Mouse (Mus musculus) MEL (cell line): ENCODE measurements around the gene Ms4a3. TPM values are rescaled to one million over a fixed set of nuclear protein-coding genes. Genes with fewer than 3 reads are reported as not detected.

Experiments
- DNase-seq: peaks from one replicate; pipeline ENCODE4 v3.0.0; 2011; ENCODE audit warnings: low read depth, low spot score
- H3K27ac ChIP-seq: 2 replicates; pipeline ENCODE4 v1.5.1; 2012; ENCODE audit warnings: low read depth, mild to moderate bottlenecking, control low read depth, low read length, moderate library complexity; ENCODE audit not compliant: control insufficient read depth
- H3K27me3 ChIP-seq, 2 experiments: fragments of 150-350 bp in 1 of 2; sonication (generic) in 1 of 2; 2 replicates each; pipeline ENCODE4 v1.6.1; 2012; ENCODE audit warnings: low read length in 2 of 2, mild to moderate bottlenecking in 2 of 2, improper control_type of control experiment in 1 of 2, moderate library complexity in 1 of 2; ENCODE audit not compliant: insufficient read depth in 2 of 2, control insufficient read depth in 1 of 2
- H3K36me3 ChIP-seq, 2 experiments: 2 replicates each; pipeline ENCODE4 v1.6.1; 2012 to 2014; ENCODE audit warnings: low read length in 2 of 2, improper control_type of control experiment in 1 of 2, inconsistent platforms in 1 of 2, mild to moderate bottlenecking in 1 of 2; ENCODE audit not compliant: insufficient read depth in 2 of 2, control insufficient read depth in 1 of 2
- H3K4me1 ChIP-seq, 2 experiments: fragments of 150-350 bp in 1 of 2; sonication (generic) in 1 of 2; 2 replicates each; pipeline ENCODE4 v1.6.1; 2012; ENCODE audit warnings: low read length in 2 of 2, improper control_type of control experiment in 1 of 2, mild to moderate bottlenecking in 1 of 2; ENCODE audit not compliant: insufficient read depth in 2 of 2, control insufficient read depth in 1 of 2
- H3K4me3 ChIP-seq, 2 experiments: fragments of 150-350 bp in 1 of 2; sonication (generic) in 1 of 2; 2 replicates each; pipeline ENCODE4 v1.5.1; 2012; ENCODE audit warnings: low read depth in 2 of 2, low read length in 2 of 2, mild to moderate bottlenecking in 2 of 2, moderate library complexity in 2 of 2, control low read depth in 1 of 2, improper control_type of control experiment in 1 of 2; ENCODE audit not compliant: control insufficient read depth in 1 of 2, insufficient read depth in 1 of 2
- H3K79me2 ChIP-seq: 2 replicates; pipeline ENCODE4 v1.6.1; 2012; ENCODE audit warnings: mild to moderate bottlenecking, low read length, moderate library complexity; ENCODE audit not compliant: control insufficient read depth, poor library complexity, insufficient read depth
- H3K9ac ChIP-seq: 2 replicates; pipeline ENCODE4 v1.6.1; 2012; ENCODE audit warnings: low read depth, mild to moderate bottlenecking, control low read depth, low read length, moderate library complexity; ENCODE audit not compliant: control insufficient read depth, poor library complexity, severe bottlenecking
- H3K9me3 ChIP-seq: fragments of 150-350 bp; sonication (generic); replicated peaks from 2 replicates; pipeline ENCODE4 v1.6.1; 2012; ENCODE audit warnings: mild to moderate bottlenecking, low read length, improper control_type of control experiment, moderate library complexity; ENCODE audit not compliant: insufficient read depth
- BHLHE40 ChIP-seq: IDR thresholded peaks from 2 replicates; pipeline ENCODE4 v1.6.1; 2012; ENCODE audit warnings: low read depth, mild to moderate bottlenecking, inconsistent platforms, low read length, improper control_type of control experiment, borderline replicate concordance
- CHD1 ChIP-seq: IDR thresholded peaks from 2 replicates; pipeline ENCODE4 v1.6.1; 2012; ENCODE audit warnings: low read depth, mild to moderate bottlenecking, inconsistent platforms, low read length, improper control_type of control experiment
- CHD2 ChIP-seq: IDR thresholded peaks from 2 replicates; pipeline ENCODE4 v1.6.1; 2011; ENCODE audit warnings: low read length, improper control_type of control experiment
- CTCF ChIP-seq, 3 experiments: IDR thresholded peaks in 2 of 3; conservative IDR thresholded peaks in 1 of 3; 2 replicates each; pipeline ENCODE4 v1.5.1; 2011 to 2012; ENCODE audit warnings: low read length in 3 of 3, low read depth in 2 of 3, mild to moderate bottlenecking in 2 of 3, improper control_type of control experiment in 1 of 3, inconsistent platforms in 1 of 3, mixed read lengths in 1 of 3, moderate library complexity in 1 of 3; ENCODE audit not compliant: control insufficient read depth in 1 of 3, insufficient read depth in 1 of 3, poor library complexity in 1 of 3, severe bottlenecking in 1 of 3
- E2F4 ChIP-seq: IDR thresholded peaks from 2 replicates; pipeline ENCODE4 v1.6.1; 2011; ENCODE audit warnings: low read depth, low read length, improper control_type of control experiment, borderline replicate concordance
- ELF1 ChIP-seq: IDR thresholded peaks from 2 replicates; pipeline ENCODE4 v1.6.1; 2014; ENCODE audit warnings: low read depth, mild to moderate bottlenecking, inconsistent platforms, low read length, improper control_type of control experiment, moderate library complexity
- HCFC1 ChIP-seq: IDR thresholded peaks from 2 replicates; pipeline ENCODE4 v1.6.1; 2012; ENCODE audit warnings: low read depth, mild to moderate bottlenecking, inconsistent platforms, low read length, improper control_type of control experiment, moderate library complexity
- KAT2A ChIP-seq: conservative IDR thresholded peaks from 2 replicates; pipeline ENCODE4 v1.6.1; 2012; ENCODE audit warnings: low read depth, low read length, improper control_type of control experiment, inconsistent platforms
- MAZ ChIP-seq: IDR thresholded peaks from 2 replicates; pipeline ENCODE4 v1.6.1; 2012; ENCODE audit warnings: low read depth, mild to moderate bottlenecking, inconsistent platforms, low read length, improper control_type of control experiment
- MEF2A ChIP-seq: IDR thresholded peaks from 2 replicates; pipeline ENCODE4 v1.6.1; 2014; ENCODE audit warnings: low read depth, mild to moderate bottlenecking, inconsistent platforms, low read length, improper control_type of control experiment; ENCODE audit not compliant: poor library complexity, insufficient replicate concordance, severe bottlenecking; ENCODE audit errors: extremely low read depth
- MYC ChIP-seq: IDR thresholded peaks from 2 replicates; pipeline ENCODE4 v1.6.1; 2011; ENCODE audit warnings: low read depth, mild to moderate bottlenecking, low read length, improper control_type of control experiment, moderate library complexity
- NRF1 ChIP-seq: IDR thresholded peaks from 2 replicates; pipeline ENCODE4 v1.6.1; 2014; ENCODE audit warnings: low read depth, mild to moderate bottlenecking, inconsistent platforms, low read length, improper control_type of control experiment, moderate library complexity; ENCODE audit not compliant: poor library complexity, insufficient read depth, severe bottlenecking
- SIN3A ChIP-seq: IDR thresholded peaks from 2 replicates; pipeline ENCODE4 v1.6.1; 2012; ENCODE audit warnings: low read length, improper control_type of control experiment, inconsistent platforms
- TAL1 ChIP-seq: IDR thresholded peaks from 2 replicates; pipeline ENCODE4 v1.6.1; 2012; ENCODE audit warnings: mild to moderate bottlenecking, inconsistent platforms, low read length, moderate library complexity, mixed read lengths
- TCF12 ChIP-seq: IDR thresholded peaks from 2 replicates; pipeline ENCODE4 v1.6.1; 2014; ENCODE audit warnings: low read depth, mild to moderate bottlenecking, inconsistent platforms, low read length, improper control_type of control experiment, moderate library complexity
- USF1 ChIP-seq: IDR thresholded peaks from 2 replicates; pipeline ENCODE4 v1.6.1; 2014; ENCODE audit warnings: low read depth, mild to moderate bottlenecking, inconsistent platforms, low read length, improper control_type of control experiment, moderate library complexity
- USF2 ChIP-seq, 2 experiments: IDR thresholded peaks; 2 replicates each; pipeline ENCODE4 v1.6.1; 2011 to 2012; ENCODE audit warnings: improper control_type of control experiment in 2 of 2, low read length in 2 of 2, borderline replicate concordance in 1 of 2, inconsistent platforms in 1 of 2, low read depth in 1 of 2, mild to moderate bottlenecking in 1 of 2; ENCODE audit not compliant: insufficient read depth in 1 of 2
- ZKSCAN1 ChIP-seq: IDR thresholded peaks from 2 replicates; pipeline ENCODE4 v1.6.1; 2012; ENCODE audit warnings: low read depth, mild to moderate bottlenecking, inconsistent platforms, low read length, improper control_type of control experiment, moderate library complexity
- ZMIZ1 ChIP-seq: IDR thresholded peaks from 2 replicates; pipeline ENCODE4 v1.6.1; 2012; ENCODE audit warnings: low read depth, mild to moderate bottlenecking, inconsistent platforms, low read length, improper control_type of control experiment, moderate library complexity
- polyA plus RNA-seq, 2 experiments: library from polyadenylated mRNA; stranded (reverse) in 1 of 2; unstranded in 1 of 2; fragments of >175 nt in 1 of 2; fragments of >200 nt in 1 of 2; gene quantifications; 2 replicates each; pipeline versions ENCODE4 v1.2.1 to v1.2.4; 2012; ENCODE audit warnings: low replicate concordance in 2 of 2, low read depth in 1 of 2; ENCODE audit not compliant: insufficient read length in 2 of 2, insufficient read depth in 1 of 2, missing spikeins in 1 of 2
- total RNA-seq: library from RNA; depleted of rRNA; stranded (reverse); fragments of 300-350 nt; gene quantifications from 2 replicates; pipeline ENCODE4 v1.2.3, GENCODE M21; 2012

The Ms4a3 gene
- total and polyA plus RNA-seq, 3 experiments, result 1.0 TPM; not detected in 1

DNA sequence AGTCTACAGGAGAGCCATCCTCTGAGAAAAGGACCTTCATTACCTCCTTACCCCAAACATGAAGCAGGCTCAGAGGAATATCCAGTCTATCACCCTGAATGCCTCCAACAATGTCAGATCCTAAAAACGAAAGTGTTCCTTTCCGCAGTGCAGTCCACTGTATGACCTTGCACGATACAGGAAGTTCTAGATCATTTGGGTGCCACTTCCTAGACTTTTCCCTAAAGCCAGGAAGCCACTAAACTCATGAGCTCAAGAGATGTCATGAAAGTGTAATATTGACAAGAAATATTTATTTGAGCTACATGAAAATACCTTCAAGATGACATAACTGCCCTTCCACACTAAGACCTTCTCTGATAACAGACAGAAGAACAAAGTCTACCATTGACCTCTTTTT lies 39.3 kb downstream of the Ms4a3 start:
- Histone ChIP-seq H3K9me3 (no peaks in the 10 kb centered on the region), H3K9ac (no peak overlapping the region), H3K36me3 (no peaks in the 10 kb centered on the region), H3K4me3 (peak overlapping the region in 1 of 2 experiments; percentile 20; a peak in 1 of 4 replicates), H3K27me3 (peaks cover 0 to 10% of the 10 kb centered on the region in 2 experiments; a peak in 3 of 4 replicates), H3K4me1 (no peaks in the 10 kb centered on the region; a peak in 1 of 4 replicates), H3K79me2 (no peaks in the 10 kb centered on the region), H3K27ac (no peak overlapping the region)
- no peak for TF ChIP-seq ZKSCAN1
- TF ChIP-seq USF1, result no peak
- TF ChIP-seq CHD1, result no peak
- TF ChIP-seq ELF1, result no peak
- TF ChIP-seq CHD2, result no peak
- TF ChIP-seq E2F4, result no peak
- no peak for TF ChIP-seq ZMIZ1
- no peak for TF ChIP-seq SIN3A
- no peak for TF ChIP-seq MEF2A
- TF ChIP-seq USF2 (IDR thresholded peaks at IDR 0.05; ENCODE audit: borderline replicate concordance in 1 of 2, insufficient read depth in 1 of 2, low read depth in 1 of 2, low read length in 2 of 2), result no peak
- TF ChIP-seq HCFC1, result no peak
- no peak for TF ChIP-seq TCF12
- no peak for TF ChIP-seq MAZ
- DNase-seq, result no peak

DNA sequence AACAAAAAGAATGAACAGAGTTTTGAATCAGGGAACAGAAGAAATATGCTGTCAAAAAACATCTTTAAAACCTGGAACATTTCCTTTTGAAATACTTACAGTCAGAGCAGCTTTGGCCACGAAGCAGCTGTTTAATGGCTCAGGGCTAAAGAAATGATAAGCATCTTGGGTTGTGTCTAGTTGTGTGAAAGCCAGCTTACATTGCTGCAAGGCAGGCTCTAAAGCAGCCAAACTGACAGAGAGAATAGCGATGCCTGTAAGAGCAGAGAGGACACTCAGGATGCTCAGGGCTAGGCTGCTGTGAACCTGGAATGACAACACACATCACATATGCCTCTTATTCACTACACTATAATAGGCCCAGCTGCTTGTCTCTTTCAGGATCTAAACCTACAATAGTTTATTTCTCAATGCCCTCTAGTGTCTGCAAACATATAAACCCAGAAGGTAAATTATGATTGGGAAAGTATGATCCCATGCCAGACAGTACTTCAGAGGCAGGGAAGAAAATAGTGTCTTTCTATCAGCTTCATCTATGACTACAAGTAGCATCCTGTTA lies 50.7 kb downstream of the Ms4a3 start:
- H3K4me3 ChIP-seq, result no peak overlapping the region
- no peaks in the 10 kb centered on the region for H3K4me1 ChIP-seq
- no peak overlapping the region for H3K27ac ChIP-seq
- TF ChIP-seq TCF12, result no peak
- TF ChIP-seq ZMIZ1, result no peak
- no peak for TF ChIP-seq TAL1
- no peak for TF ChIP-seq CTCF (IDR thresholded peaks at IDR 0.05 in 2 of 3, conservative IDR thresholded peaks at IDR 0.05 in 1 of 3; ENCODE audit: control insufficient read depth in 1 of 3, insufficient read depth in 1 of 3, low read depth in 2 of 3, low read length in 3 of 3, poor library complexity in 1 of 3, severe bottlenecking in 1 of 3)
- TF ChIP-seq MYC, result no peak
- TF ChIP-seq E2F4, result no peak
- no peak for TF ChIP-seq BHLHE40
- TF ChIP-seq NRF1, result no peak
- TF ChIP-seq KAT2A, result no peak
- TF ChIP-seq CHD1, result no peak
- no peaks in the 10 kb centered on the region; a peak in 2 of 4 replicates for H3K27me3 ChIP-seq
- H3K9me3 ChIP-seq, result no peaks in the 10 kb centered on the region
- no peak overlapping the region for H3K9ac ChIP-seq
- H3K36me3 ChIP-seq, result no peaks in the 10 kb centered on the region
- no peaks in the 10 kb centered on the region for H3K79me2 ChIP-seq
- DNase-seq, result no peak
